Mouse (Mus musculus) adrenal gland, adult 8-10 months (tissue): ENCODE measurements around the gene Gm29427. TPM values are rescaled to one million over a fixed set of nuclear protein-coding genes. Genes with fewer than 3 reads are reported as not detected.

Source experiments
- DNase-seq: peaks from one replicate; pipeline ENCODE4 v3.0.0; 2022
- total RNA-seq, 4 experiments: library from RNA; stranded (reverse); gene quantifications; 2 replicates each; pipeline ENCODE4 v1.2.4; 2022

The Gm29427 gene
- total RNA-seq: under 1 TPM in 2 of 4 experiments, not detected in 2; 0.31 to 0.35 TPM

- DNase-seq: peak; percentile 93
Measured at GRCm38 (mm10) chr1:130715561-130716217, at the start of gene Gm29427. TSS of gene Gm29427 (minus strand) at chr1:130715799.

- DNase-seq: no peak
Measured at GRCm38 (mm10) chr1:130764027-130764461, 48.4 kb upstream of the Gm29427 start.

GRCm38 (mm10) chr1:130762045-130762760 is 46.6 kb upstream of the Gm29427 start:
- DNase-seq: no peak

- no peak for DNase-seq
Measured at GRCm38 (mm10) chr1:130761597-130761996, 46.0 kb upstream of the Gm29427 start.

- DNase-seq: no peak
Measured at GRCm38 (mm10) chr1:130759689-130760088, 44.1 kb upstream of the Gm29427 start.

- DNase-seq: no peak
Measured at GRCm38 (mm10) chr1:130746819-130747218, 31.2 kb upstream of the Gm29427 start.

GRCm38 (mm10) chr1:130745591-130745990 is 30.0 kb upstream of the Gm29427 start:
- DNase-seq: no peak

GRCm38 (mm10) chr1:130744961-130745360 is 29.4 kb upstream of the Gm29427 start:
- DNase-seq: no peak

- DNase-seq: no peak
Measured at GRCm38 (mm10) chr1:130744217-130744616, 28.6 kb upstream of the Gm29427 start.

- no peak for DNase-seq
Measured at GRCm38 (mm10) chr1:130743775-130744174, 28.2 kb upstream of the Gm29427 start.

- DNase-seq: no peak
Measured at GRCm38 (mm10) chr1:130742201-130742600, 26.6 kb upstream of the Gm29427 start.

- DNase-seq: no peak
Measured at GRCm38 (mm10) chr1:130740781-130741720, 25.5 kb upstream of the Gm29427 start.

- DNase-seq: no peak
Measured at GRCm38 (mm10) chr1:130740227-130740648, 24.6 kb upstream of the Gm29427 start.

GRCm38 (mm10) chr1:130739636-130740035 is 24.0 kb upstream of the Gm29427 start:
- no peak for DNase-seq

GRCm38 (mm10) chr1:130738551-130739106 is 23.0 kb upstream of the Gm29427 start:
- no peak for DNase-seq

- no peak for DNase-seq
Measured at GRCm38 (mm10) chr1:130737916-130738315, 22.3 kb upstream of the Gm29427 start.

- no peak for DNase-seq
Measured at GRCm38 (mm10) chr1:130737411-130737881, 21.8 kb upstream of the Gm29427 start.

GRCm38 (mm10) chr1:130734852-130735251 is 19.3 kb upstream of the Gm29427 start:
- no peak for DNase-seq

- DNase-seq: no peak
Measured at GRCm38 (mm10) chr1:130734452-130734851, 18.9 kb upstream of the Gm29427 start.

GRCm38 (mm10) chr1:130733671-130734070 is 18.1 kb upstream of the Gm29427 start:
- DNase-seq: no peak

- no peak for DNase-seq
Measured at GRCm38 (mm10) chr1:130732706-130733658, 17.4 kb upstream of the Gm29427 start.
